Mouse (Mus musculus) inflammation-experienced regulatory T-cells, adult 6 months (primary cell): ENCODE measurements around the gene Dgkz. TPM values are rescaled to one million over a fixed set of nuclear protein-coding genes. Genes with fewer than 3 reads are reported as not detected.

Source experiments
- ATAC-seq: one replicate; pipeline ENCODE4 v1.8.0; 2017
- polyA plus RNA-seq, 3 experiments: library from polyadenylated mRNA; unstranded; fragments of 100-300 nt; shearing (Covaris generic); gene quantifications; one replicate each; pipeline ENCODE4 v1.2.1; 2017

Gene Dgkz
- polyA plus RNA-seq, 3 experiments from 2014 or later = 89.4 to 181 (median 130) TPM

DNA sequence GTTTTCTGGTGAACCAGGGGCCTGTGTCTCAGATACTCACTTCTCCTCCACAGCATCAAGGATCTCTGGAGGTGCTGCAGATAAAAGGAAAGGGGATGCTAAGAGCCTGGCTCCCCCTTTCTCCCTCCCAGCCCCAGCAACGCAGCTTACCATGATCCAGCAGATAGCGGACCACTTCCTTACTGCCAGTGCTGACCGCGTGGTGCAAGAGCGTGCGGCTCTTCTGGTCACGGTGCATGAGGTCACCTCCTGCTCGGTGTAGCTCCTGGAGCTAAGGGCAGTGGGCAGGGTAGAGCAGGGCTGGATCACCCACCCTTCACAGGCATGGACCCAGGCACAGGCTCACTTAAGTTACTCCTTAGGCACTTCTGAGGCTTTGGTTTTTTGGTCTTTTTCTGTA is 41.6 kb downstream of the Dgkz start:
- no peak for ATAC-seq

- no peak for ATAC-seq
These were observed 42.2 kb downstream of the Dgkz start for GRCm38 (mm10) chr2:91933471-91933870.

DNA sequence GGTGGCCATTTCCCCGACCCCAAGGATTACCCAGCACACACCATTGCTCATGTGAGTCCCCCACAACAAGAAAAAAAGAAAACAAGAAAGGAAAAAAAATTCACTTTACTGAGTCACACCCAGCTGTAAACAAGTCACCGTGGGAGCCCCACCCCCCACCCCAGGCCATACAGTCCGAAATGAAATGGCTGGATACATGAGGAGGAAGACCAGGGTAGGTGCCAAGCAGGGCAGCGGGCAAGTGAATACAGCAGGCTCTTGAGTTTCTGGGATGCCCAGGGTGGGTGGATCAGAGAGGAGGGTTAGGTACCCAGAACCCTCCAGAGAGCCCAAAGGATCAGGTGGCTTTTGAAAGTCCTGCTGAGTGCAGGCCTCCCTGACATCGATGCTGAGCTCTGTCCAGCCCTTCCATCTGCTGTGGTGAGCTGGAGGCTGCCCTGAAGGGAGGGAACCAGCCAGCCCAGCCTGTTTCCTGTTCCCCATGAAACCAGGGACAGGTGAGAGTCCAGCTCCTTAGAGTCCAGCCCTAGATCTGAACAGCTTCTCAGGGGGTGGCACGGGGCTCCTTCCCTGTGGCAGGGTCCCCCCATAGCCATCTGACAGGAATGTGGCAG is 42.8 kb downstream of the Dgkz start:
- ATAC-seq = no peak

DNA sequence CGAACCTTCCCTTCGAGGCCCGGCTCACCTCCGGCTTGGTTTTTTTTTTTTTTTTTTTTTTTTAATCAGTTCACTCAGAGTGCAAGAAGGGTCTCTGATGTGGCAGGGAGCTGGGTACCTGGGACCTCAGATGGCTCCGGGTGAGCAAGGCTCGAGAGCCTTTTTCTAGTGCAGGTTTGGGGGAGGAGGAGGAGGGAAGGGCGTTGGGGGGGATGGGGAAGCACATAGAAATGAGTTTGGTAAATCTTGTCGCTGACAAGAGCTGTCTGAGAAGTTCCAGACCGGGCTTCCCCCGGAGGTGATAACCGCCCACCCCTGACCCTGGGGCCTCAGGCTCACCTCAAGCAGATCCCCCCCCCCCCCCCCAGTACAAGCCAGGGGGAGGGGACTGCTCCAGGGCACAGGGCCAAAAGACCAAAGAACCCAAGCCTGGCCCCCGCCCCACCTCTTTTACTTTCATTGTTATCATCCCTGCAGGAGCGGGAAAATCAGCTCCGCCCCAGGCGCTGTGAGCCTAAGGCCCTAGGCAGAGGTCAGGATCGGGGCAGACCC is 43.4 kb downstream of the Dgkz start, which contains the start of gene Mdk:
Gene Mdk, minus strand, starts transcription at position 138 of the 552 bp plus-strand sequence.
- ATAC-seq = peak; percentile 12

GRCm38 (mm10) chr2:91931328-91932159 is 44.1 kb downstream of the Dgkz start:
- peak; percentile 15 for ATAC-seq

GRCm38 (mm10) chr2:91930761-91931291 is 44.8 kb downstream of the Dgkz start:
- no peak for ATAC-seq

DNA sequence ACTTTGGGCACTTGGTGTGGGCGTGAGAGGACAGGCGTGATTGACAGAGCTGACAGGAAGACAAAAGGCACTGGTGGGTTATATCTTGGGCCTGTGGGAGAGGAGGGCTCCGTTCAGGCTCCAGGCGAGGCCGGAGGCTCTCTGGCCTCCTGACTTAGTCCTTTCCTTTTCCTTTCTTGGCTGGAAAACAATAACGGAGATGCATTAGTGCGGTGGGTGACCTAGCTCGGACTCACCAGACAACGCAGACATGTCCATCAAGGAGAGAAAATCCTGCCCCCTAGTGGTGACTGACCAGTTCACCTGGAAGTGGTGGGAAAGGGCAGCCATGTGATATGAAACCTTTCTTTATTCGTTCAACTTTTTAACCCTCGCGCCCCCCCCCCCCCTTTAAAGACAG is 45.7 kb downstream of the Dgkz start:
- no peak for ATAC-seq

GRCm38 (mm10) chr2:91929455-91929854 is 46.2 kb downstream of the Dgkz start:
- no peak for ATAC-seq

DNA sequence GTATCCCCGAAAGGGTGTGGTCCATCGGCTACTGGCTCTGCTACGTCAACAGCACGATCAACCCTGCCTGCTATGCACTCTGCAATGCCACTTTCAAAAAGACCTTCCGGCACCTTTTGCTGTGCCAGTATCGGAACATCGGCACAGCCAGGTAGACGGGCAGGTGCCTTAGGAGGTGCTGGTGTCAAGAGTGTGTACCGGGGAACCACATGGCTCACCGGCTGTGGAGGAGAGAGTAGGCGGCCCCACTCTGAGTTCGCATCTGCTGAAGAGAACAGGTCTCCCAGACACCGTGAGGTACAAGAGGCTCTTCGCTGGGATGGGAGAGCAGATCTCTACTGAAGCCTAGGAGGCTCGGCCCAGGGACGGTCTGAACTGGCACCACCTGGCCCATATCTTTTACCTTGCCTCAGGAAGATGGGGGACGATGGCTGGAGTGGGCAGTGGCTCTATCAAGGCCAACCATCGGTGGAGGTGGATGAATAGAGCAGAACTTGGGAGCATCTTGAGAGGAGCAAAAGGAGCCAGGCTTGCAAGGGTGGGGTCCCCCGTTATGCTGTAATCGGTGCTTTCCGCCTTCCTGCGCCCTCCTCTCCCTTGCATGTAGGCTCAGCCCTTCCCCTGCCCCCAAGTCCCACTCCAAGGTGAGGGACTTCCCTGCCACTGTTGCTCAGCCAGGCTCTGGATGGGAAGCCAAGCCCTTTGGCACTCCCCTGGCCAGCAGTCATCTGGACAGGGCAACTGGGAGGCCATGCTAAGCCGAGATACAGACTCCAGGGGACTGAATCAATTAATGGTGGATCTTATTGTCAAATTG is 46.9 kb downstream of the Dgkz start:
- no peak for ATAC-seq

GRCm38 (mm10) chr2:91927826-91928533 is 47.7 kb downstream of the Dgkz start:
- peak; percentile 34 for ATAC-seq

DNA sequence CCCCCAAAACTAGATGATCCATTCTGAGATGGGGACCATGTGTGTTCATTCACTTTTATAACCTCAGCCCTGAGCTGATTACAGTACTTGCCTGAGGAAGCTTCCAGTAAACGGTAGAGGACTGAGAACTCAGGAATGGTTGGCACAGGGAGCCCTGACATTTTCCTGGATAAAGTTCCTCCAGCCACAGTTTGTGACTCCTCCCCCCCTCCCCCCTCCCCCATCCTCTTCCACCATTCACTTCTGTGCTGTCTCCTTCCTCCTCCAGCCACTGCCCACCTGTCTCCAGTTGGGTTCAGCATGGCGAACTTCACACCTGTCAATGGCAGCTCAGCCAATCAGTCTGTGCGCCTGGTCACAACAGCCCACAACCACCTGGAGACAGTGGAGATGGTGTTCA is 48.7 kb downstream of the Dgkz start, which contains the start of gene Chrm4:
Gene Chrm4, plus strand, starts transcription at position 301 of the 400 bp plus-strand sequence.
- no peak for ATAC-seq

DNA sequence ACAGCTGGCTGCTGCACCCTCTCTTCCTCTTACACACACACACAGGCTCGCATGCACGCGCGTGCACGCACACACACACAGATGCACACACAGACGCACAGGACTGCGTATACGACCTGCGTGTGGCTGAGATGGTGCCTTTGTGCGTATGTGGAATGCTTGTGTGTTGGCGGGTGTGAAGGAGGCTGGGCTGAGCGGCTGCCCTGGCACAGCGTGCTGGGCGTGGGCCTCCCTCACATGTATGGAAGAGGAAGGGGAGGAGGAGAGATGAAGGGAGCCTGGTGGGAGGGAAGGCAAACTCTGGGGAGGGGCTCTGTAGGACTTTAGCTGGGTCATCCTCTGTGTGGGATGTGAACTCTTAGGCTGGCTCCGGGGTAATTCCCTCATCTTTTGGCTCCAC is 50.2 kb downstream of the Dgkz start:
- ATAC-seq = no peak

- no peak for ATAC-seq
These were observed 50.9 kb downstream of the Dgkz start for GRCm38 (mm10) chr2:91924726-91925125.

GRCm38 (mm10) chr2:91923415-91924337 is 52.0 kb downstream of the Dgkz start:
- peak; percentile 61 for ATAC-seq

GRCm38 (mm10) chr2:91922586-91923414 is 52.9 kb downstream of the Dgkz start:
- no peak for ATAC-seq

DNA sequence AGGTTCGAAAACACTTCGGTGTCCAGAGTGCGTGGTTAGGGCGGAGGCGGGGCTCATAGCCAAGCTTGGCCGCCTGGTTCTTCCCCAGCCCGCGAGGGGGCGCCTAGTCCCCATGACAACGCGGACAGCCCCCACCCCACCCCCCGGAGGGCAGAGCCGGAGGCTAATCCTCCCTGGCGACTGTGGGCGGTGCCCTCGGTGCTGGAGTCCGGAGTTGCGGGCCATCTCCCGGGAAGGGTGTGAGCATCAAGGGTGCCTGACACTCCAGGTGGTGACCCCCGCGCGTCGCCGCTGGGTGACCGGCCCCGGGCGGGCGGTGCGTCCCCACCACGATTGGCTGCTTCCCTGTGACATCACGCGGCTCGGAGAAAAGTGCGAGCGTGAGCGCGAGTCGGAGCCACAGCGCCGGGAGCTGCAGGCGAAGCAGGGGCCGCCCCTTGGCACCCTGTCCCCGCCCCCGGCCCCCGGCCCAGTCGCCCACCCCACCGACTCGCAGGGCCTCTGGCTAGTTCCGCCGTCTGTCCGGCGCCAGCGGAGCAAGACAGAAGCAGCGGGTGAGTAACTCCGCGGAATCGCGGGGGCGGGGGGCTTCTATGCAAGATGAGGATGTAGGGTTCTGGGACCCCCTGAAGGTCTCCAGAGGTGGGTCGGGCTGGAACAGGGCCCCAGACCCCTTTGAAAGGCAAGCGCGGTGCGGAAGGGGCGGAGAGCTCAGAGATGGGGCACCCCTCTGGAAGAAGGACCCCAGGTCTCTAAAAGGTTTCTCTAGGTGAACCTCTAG is 53.7 kb downstream of the Dgkz start:
- ATAC-seq = no peak

- ATAC-seq = no peak
These were observed 54.4 kb downstream of the Dgkz start for GRCm38 (mm10) chr2:91921181-91921789.

- ATAC-seq = no peak
These were observed 55.5 kb downstream of the Dgkz start for GRCm38 (mm10) chr2:91920130-91920529.
